Mouse (Mus musculus) kidney, postnatal 4 days (tissue): Measurements from ENCODE around the gene Wfdc13.

Experiments used
- DNase-seq, 2 experiments: peaks; one replicate each; pipeline ENCODE4 v3.0.0; 2021; ENCODE audit warnings: mixed read lengths in 2 of 2

Wfdc13 gene

DNA sequence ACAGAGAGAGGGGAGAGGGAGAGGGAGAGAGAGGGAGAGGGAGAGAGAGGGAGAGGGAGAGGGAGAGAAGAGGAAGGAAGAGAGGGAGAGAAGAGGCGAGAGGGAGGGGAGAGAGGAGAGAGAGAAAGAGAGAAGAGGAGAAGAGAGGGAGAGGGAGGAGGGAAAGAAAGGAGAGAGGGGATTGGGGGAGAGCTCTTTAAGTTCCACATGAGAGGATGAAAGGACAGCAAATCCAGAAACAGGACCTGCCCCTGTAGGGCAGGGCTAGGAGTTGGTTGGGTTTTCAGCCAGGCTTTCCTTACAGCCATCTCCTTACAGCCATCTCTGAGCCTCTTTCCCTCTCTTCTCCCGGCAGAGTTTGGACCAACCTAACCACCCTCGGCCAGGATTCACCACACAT lies at the start of gene Wfdc13:
Wfdc13 (plus strand) TSS at position 301 of the 400 bp plus-strand sequence.
- DNase-seq = no peak

DNA sequence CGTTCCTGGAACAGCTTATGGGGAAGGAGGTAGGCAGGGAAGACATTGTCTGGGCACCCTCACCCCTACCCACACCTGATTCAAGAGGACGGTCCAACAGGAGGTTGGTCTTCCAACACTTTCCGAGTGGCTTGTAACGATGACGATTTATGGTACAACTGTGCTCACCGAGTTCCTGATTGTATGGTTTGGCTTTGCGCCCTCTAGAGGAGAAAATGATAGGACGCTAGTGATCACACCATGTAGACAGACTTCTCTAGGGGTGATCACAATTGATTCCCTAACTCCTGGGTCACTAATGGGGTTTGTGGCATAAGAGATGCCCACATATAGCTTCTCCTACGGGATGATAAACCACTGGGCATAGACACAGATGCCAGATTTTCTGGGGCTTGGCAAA lies 49.6 kb upstream of the Wfdc13 start:
- DNase-seq = no peak

DNA sequence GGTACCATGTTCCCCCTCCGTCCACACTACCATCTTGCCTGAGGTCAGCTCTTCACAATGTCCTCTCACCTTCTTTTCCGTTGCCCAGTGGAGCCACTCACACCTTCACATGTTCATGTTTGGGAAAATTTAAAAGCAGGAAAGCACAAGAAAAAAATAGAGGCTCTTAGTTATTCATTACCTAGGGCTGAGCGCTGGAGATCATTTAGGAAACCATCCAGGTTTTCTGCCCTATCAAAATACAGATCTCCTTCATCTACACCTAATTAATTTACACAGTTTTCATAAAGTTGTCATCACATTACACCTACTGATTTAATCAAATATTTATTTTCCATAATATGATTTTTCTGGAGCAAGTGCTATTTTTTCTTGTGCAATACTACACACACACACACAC lies 46.2 kb upstream of the Wfdc13 start, which contains the start of gene Wfdc16:
Wfdc16 (minus strand) TSS at position 101 of the 400 bp plus-strand sequence.
- DNase-seq = no peak

DNA sequence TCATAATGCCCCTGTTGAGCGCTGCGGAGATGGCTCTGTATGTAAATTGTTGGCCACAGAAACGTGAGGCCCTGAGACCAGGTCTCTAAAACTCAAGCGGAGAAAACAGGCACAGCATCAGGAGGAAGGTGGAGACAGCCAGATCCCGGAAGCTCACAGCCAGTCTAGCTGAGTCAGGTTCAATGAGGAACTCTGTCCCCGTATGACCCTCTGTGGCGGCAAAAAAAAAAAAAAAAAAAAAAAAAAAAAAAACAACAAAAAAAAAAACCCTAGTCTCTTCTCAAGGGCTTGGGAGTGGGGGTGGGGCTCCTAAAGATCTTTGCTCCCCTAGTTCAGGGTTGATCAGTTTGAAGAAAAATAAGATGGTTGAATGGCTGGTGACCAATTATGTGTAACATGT lies 43.8 kb upstream of the Wfdc13 start:
- peak in 1 of 2 experiments; percentile 16 for DNase-seq

DNA sequence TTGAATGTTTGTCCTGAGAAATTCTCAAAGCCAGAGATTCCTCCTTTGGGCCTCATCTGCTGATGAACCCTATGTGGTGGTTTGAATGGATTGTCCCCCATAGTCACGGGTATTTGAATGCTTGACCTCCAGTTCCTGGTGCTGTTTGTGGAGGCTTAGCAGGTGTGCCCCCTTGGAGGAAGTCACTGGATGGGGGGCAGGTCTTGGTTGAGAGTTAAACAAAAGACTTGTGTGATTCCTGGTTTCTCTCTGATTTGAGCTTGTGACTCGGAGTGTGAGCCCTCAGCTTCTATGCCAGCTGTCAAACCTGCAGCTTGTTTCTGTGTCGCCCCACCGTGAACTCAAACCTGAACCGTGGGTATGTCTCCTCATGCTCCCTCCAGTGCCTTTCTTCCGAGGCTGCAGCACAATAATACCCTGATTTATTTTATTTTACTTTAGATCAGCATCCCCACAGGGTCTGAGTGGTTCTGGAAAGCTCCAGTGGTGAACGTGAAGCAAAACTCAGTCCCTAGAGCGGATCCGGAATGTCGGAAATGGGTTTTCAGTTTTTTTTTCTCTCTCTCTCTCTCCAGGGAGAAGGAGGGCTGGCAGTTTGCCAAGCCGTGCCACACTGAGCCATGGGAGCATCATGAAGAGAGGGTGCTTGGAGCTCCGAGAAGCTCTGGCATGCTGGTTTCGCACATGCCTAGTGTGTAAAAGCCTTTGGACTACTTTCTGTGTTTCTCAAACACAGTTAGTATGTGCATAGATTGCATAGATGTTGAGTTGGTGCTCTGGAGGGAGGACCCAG lies 42.8 kb upstream of the Wfdc13 start:
- DNase-seq = peak; percentile 31 to 49

DNA sequence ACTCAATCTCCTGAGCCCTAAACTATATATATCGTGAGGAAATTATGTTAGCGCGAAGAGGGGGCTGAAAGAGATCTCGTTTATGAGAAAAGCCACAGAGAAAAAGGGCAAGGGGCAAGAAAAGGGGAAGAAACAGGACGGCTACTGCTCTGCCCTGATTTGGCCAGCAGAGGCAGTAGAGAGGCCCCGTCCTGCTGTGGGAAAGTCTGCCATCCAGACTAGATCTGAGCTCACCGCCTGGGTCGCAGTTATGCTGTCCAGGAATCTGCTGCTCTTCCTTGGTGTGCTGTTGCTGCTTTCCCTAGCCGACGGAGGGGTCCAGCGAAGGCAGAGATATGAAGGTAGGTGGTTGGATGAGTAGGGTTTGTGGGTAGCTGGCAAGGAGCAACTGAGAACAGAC lies 29.0 kb upstream of the Wfdc13 start, which contains the start of gene Wfdc10:
Wfdc10 (plus strand) TSS at position 189 of the 400 bp plus-strand sequence.
- DNase-seq = peak; percentile 73 to 77

DNA sequence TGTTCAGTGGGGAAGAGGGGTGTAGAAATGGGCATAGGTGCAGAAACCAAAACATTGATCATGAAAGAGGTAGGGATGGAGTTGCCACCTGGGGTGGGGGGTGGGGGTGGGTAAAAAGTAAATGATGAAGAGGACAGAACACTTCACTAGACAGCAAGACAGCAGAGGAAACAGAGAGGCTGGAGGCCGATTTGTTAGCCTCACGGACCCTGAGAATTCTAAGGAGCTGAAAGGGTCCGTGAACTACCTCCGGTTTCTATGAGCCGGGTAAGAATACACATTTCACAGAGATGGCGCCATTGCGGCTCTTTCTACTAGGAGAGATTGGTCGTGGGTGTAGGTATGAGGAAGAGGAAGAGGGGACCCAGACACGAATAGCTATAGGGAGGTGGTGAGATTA lies 28.4 kb upstream of the Wfdc13 start, which contains the start of gene Wfdc9:
Wfdc9 (minus strand) TSS at position 101 of the 400 bp plus-strand sequence.
- DNase-seq = no peak

DNA sequence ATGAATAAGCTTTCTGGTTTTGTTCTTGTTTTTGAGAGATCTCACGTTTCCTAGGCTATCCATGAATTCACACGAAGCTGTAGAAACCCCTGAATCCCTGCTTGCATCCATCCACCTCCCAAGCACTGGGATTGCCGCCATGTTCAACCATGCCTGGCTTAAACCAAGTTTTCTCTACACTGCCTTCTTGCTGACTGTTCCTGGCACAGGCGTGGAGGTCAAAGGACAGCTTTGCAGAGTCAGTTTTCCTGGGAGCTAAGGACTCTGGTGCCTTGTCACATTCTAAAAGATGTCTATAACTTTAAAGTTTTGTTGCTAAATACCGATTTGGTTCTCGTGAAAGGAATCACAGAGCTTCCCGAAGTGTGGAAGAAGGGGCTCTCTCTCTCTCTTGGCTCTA lies 20.1 kb upstream of the Wfdc13 start:
- DNase-seq = no peak

DNA sequence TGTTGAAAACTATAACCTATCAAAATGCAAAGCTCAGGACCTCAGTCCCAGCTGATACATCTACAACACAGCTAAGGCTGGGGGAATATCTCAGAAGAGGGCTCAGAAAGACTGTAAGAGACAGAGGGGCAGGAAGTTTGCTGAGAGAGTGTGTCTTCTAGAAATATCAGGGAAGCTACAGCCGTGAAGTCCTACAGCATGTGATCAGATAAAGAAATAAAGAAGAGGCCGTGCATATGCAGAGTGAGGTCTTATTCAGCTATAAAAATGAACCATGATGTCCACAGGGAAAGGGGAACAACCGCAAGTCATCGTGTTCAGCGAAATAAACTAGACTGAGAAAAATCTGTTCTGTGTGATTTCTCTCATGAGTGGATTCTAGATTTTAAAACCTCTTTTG lies 14.6 kb upstream of the Wfdc13 start:
- DNase-seq = no peak

DNA sequence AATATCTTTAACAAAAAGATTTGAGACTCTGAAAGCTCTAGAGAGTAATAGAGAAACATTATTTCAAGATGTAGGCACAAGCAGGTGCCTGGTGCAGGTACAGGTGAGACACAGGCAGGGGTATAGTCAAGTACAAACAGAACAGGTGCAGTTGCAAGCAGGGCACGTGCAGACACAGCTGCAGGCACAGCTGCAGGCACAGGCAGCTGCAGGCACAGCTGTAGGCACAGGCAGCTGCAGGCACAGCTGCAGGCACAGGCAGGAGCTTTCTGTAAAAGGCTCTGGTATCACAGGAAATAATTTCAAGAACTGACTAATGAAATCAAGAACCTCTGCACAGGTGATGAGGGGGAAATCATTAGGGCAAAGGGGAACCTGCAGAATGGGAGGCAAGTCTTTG lies 14.0 kb upstream of the Wfdc13 start:
- no peak for DNase-seq

DNA sequence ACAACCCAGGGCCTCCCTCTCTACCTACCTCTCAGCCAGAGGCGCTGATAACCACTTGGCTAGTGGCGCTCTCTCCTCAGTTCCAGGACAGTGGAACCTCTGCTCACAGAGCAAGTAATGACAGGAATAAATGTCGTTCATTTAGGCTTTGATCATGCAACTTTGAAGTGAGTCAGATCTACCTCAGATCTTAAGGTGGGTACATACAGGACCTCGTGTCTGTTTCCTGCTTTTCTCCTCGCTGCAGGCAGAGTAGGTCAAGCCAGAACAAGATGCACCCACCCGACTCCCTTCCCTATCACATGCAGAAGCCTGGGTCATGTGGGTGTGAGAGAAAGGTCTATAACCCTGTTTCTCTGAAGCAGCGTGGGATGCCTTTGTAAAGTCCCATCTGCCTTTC lies 10.9 kb upstream of the Wfdc13 start, which contains the start of gene Wfdc11:
Wfdc11 (minus strand) TSS at position 101 of the 400 bp plus-strand sequence.
- DNase-seq = no peak

DNA sequence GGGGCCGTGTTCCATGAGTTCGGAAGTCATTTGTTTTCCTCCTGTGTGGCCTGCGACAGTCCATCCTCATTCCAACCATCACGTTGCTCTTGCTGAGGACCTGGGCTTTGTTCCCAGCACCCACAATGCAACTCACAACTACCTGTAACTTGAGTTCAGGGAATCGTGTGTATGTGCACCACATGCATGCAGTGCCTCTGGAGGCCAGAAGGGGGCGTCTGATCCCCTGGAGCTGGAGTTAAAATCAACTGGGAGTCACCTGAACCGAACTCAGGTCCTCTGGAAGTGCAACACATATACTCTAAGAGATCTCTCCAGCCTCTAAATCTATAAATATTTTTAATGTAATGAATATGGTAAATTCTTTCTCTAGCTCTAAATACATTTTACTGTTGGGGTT lies 8.8 kb upstream of the Wfdc13 start:
- no peak for DNase-seq

DNA sequence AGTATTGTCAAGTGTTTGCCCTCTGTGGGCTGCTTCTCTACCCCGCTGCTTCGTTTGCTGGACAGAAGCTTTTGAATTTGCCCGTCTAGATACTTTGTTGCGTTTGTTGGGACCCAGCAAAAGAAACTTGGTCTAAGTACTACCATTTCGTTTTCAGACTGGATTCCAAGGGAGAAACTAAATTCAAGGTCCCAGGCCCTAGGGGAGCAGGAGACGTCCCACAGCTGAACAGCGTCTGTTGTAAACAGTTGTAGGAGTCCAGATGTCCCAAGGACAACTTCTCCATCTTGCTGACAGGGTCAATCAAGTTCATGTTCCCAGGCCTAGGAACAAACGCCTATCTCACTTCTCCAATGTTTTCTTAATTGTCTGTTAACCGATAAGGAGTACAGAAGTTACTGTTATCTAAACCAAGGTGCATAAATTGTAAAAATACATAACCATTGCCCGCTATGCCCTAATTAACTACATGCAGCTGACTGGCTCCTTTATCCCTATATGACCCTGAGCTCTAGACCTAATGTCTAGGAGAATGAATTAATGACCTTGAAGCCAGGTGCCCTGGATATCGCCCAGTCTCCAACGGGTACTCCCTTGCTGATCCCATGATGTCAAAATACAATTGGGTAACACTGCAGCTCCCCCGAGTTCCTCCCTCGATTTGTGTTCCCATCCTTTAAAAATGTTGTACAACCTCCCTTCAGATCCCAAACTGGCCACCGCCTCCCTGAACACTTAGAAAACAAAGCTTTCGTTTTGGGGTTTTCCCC lies 7.8 kb upstream of the Wfdc13 start:
- no peak for DNase-seq

DNA sequence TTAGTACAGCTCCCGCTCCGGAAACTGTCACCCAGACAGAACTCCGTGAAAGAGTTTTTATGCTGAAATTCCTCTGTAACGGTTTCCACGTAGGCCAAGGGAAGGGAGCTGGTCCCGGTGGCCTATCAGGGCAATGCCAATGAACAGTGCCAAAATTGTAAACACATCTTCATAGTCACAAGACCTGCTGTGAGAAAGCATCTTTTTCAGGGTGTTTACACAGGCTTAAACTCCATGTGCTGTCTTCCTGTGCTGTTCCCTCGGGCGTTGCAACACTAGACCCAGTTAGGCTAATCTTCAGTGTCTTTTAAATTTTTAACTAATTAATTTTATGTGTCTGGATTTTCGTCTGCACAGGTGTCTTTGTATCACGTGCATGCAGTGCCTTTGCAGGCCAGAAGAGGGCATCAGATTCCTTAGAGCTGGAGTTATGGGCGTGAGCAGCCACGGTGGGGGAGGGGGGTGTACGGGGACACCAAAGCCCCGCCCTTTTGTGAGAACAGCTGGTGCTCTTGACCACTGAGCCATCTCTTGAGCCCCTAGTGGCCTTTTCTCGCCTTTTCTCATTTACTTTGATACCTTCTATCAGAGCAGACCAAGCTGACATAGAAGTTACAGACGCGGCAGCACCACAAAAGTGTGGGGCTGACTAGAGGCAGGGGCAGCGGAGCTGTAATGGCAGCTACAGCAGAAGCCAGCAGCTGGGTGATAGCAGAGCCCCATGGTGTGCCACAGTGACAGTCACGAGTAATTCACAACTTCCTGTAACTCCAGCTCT lies 5.9 kb upstream of the Wfdc13 start:
- peak; percentile 88 to 93 for DNase-seq

DNA sequence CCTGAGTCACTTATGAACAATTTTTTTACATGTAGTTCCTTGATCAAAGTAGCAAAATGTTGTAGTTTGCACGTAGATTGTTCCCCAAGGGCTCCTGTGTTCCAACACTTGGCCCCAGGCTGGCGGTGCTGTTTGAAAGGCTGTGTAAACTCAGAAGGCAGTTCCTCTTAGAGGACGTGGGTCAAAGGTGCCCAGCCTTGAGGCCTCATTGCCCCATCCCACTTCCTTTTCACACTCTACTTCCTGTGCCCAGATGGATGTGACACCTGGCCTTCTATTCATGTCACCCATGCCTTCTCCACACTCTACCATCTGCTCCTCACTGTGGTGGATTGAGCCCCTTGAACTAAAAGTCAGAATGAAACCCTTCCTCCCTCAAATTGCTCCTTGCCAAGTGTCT lies 5.0 kb upstream of the Wfdc13 start:
- no peak for DNase-seq

DNA sequence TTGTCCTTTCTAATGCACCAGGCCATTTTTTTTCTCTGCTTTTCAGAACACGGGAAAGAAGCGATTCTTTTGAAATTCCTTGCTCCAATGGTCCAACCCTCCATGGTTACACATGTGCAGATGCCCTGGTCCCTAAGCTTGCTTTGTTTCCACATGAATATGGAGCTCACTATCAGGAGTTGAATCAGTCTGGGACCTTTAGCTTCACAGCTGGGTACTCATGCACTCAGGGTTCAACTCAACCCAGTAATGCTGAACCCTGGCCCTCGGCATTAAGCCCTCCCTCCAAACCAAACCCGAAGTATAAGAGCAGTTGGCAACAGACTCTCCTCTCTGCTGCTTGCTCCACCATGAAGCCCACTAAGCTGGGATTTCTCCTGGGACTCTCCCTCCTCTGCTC lies 13.3 kb downstream of the Wfdc13 start, which contains the start of gene Spint4:
Spint4 (plus strand) TSS at position 301 of the 400 bp plus-strand sequence.
- no peak for DNase-seq

DNA sequence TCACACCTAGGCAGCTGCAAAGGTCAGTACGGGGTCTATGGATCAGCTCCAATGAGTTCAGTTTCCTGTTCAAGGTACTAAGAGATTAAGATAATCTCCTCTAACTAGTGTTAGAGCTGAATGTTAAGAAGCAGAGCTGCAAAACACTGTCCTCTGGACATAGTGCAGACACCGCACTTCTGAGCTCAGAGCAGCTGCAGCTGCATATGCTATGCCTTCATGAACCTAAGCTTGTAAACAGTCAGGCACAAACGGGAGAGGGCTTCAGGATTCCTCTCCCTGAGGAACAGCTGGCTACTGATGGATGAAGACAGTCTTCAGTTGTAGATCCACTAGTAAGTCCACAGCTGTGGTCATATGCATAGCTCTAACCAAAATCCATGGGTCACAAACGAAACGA lies 16.1 kb downstream of the Wfdc13 start:
- DNase-seq = no peak

DNA sequence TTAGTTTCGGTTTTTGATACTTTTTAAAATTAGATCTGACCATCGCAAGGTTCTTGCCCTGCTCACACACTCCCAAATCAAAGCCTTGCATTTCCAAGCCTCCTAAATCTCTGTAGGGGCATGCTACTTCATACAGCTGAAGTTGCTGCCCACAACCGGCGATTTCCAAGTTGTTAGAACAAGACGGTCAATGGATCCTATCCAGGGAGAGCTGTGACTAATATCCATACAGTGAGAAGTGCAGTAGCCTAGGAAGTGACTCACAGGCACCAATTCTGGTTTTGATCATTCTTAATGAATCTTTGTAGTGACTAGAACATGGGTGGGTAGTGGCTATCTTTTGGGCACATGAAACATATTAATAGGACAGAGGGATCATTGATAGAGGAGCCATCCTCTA lies 16.9 kb downstream of the Wfdc13 start:
- DNase-seq = no peak

DNA sequence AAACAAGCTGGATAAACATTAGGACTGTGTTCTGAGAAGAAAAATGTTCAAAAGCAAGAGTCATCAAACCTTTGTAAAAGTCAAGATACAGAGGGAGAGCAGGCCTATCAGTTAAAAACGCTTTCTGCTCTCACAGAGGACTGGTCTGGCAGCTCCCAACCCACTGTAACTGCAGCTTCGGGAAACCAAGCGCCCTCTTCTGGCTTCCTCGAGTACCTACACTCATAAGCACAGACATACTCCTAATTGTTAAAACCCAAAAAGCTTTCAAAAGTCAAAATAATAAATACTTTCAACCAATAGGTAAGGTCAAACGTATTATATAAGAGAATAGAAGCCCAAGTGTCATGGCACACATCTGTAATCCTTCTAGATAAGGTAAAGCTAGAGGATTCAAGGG lies 19.3 kb downstream of the Wfdc13 start:
- no peak for DNase-seq

DNA sequence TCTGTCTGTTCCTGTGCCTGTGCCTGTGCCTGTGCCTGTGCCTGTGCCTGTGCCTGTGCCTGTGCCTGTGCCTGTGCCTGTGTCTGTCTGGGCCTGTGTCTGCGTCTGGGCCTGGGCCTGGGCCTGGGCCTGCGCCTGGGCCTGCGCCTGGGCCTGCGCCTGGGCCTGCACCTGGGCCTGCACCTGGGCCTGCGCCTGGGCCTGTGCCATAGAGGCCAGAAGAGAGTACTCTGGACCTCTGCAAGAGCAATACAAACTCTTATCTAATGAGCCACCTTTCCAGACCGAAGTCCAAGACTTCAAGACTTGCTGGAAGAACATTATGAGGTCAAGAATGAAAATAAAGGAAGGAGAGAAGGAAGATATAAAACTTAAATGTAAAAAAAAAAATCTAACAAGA lies 20.4 kb downstream of the Wfdc13 start:
- DNase-seq = no peak

DNA sequence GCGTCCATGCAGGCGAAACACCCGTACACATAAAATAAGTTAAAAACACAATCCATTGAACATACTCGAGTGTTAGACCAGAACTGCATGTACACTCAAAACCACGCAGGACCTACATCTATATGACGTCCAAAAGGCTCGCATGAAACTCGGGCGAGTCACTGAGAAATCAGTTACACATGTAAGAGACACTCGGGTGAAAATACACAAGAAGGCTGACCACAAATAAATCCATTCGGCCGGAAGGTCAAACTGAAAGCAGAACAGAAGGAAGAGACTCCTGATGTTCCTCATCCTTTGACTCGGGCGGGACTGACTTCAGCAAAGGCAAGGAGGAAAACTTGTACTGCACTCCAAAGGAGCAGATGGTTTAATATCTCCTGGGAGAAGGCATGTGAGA lies 21.1 kb downstream of the Wfdc13 start:
- no peak for DNase-seq

DNA sequence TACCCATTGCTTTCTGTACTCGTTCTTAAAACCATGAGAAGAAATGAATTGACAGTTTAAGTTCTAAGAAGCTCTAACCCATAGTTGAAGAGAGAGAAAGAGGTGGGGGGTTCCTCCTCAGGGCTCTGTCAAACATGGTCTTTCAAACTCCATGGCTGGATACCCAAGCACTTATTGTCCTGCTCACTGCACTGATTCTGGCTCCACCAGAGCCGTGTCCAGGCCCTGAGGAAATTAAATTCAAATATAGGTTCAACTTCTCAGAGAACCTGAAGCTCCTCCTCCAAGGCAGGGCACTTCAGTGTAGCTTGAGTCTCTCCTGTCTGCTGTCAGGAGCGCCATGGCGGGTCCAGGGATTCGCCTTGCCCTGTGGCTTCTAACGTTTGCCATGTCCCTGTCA lies 30.1 kb downstream of the Wfdc13 start, which contains the start of gene Spint5:
Spint5 (plus strand) TSS at position 301 of the 400 bp plus-strand sequence.
- no peak for DNase-seq
